ENCODE assay signal across 25 mouse cellular contexts in the genomic region with DNA sequence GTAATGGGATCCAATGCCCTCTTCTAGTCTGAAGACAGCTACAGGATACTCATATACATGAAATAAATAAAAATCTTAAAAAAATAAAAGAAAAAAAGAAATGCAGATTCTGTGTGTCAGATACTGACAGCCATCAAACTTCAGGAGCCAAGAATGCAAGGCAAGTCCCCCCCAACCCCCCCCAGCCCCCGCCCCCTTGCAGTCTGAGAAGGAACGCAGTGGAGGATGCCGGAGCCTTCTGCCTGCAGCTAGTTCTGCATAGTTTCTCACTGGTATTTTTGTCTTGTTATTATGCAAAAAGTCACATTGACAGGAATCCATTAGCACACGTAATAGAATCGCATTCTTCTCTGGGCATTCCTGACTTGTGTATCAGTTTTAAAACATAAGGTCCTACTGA.
DNase-seq lines count a peak whose midpoint lies in the region; ATAC-seq and TF ChIP-seq lines count a peak whose summit lies in the region.
"Had no signal": no experiment of that assay in that cellular context is flagged by ENCODE, and none has a peak within 500 bp of the region (broad histone marks: within the 10 kb centered on the region; RNA-seq: fewer than 3 reads in every experiment).

No protein-coding gene starts in this region.

- no peak overlapping the region for H3K4me3 ChIP-seq in forebrain, postnatal 0 days (ENCODE audit: low read depth, low read length)
- no peak overlapping the region for H3K4me3 ChIP-seq in forebrain, embryonic 12.5 days (replicated peaks)
- H3K4me3 ChIP-seq in lung, embryonic 14.5 days (ENCODE audit: low read depth, low read length): no peak overlapping the region
- H3K4me3 ChIP-seq: embryonic facial prominence, embryonic 12.5 days; embryonic facial prominence, embryonic 15.5 days; forebrain, embryonic 15.5 days; gastrocnemius, adult 2 months; heart, adult 2 months; heart, embryonic 10.5 days; heart, embryonic 13.5 days had no signal

- no peaks in the 10 kb centered on the region for H3K4me1 ChIP-seq in forebrain, postnatal 0 days (ENCODE audit: insufficient read depth)
- peaks cover 11% of the 10 kb centered on the region for H3K4me1 ChIP-seq in forebrain, embryonic 12.5 days
- no peaks in the 10 kb centered on the region for H3K4me1 ChIP-seq in lung, embryonic 14.5 days (ENCODE audit: insufficient read depth)

- no peak overlapping the region for H3K27ac ChIP-seq in forebrain, postnatal 0 days (ENCODE audit: low read depth, low read length)
- H3K27ac ChIP-seq in forebrain, embryonic 12.5 days: no peak overlapping the region
- H3K27ac ChIP-seq in lung, embryonic 14.5 days (ENCODE audit: low read depth): no peak overlapping the region
- H3K27ac ChIP-seq: embryonic facial prominence, embryonic 12.5 days; embryonic facial prominence, embryonic 15.5 days; forebrain, embryonic 15.5 days; gastrocnemius, adult 2 months; heart, adult 2 months; heart, embryonic 10.5 days; heart, embryonic 13.5 days; hindbrain, embryonic 14.5 days; hindbrain, postnatal 0 days had no signal

- H3K36me3 ChIP-seq in forebrain, postnatal 0 days (ENCODE audit: insufficient read depth): no peaks in the 10 kb centered on the region
- H3K36me3 ChIP-seq in forebrain, embryonic 12.5 days (replicated peaks): peaks cover 3% of the 10 kb centered on the region; the same call in 1 of the 2 replicates
- no peaks in the 10 kb centered on the region for H3K36me3 ChIP-seq in lung, embryonic 14.5 days (ENCODE audit: insufficient read depth)
- H3K36me3 ChIP-seq: embryonic facial prominence, embryonic 12.5 days; embryonic facial prominence, embryonic 15.5 days; forebrain, embryonic 15.5 days; heart, embryonic 10.5 days; heart, embryonic 13.5 days had no signal

- no peak for TF ChIP-seq CTCF in forebrain, postnatal 0 days (IDR thresholded peaks at IDR 0.05; ENCODE audit: low read depth)
- TF ChIP-seq CTCF in lung, embryonic 14.5 days (IDR thresholded peaks at IDR 0.05; ENCODE audit: low read depth): no peak

- H3K4me2 ChIP-seq in forebrain, postnatal 0 days (ENCODE audit: low read depth): no peak overlapping the region
- H3K4me2 ChIP-seq in forebrain, embryonic 12.5 days: no peak overlapping the region
- no peak overlapping the region for H3K4me2 ChIP-seq in lung, embryonic 14.5 days
- H3K4me2 ChIP-seq: embryonic facial prominence, embryonic 12.5 days; embryonic facial prominence, embryonic 15.5 days; forebrain, embryonic 15.5 days; heart, embryonic 13.5 days; hindbrain, embryonic 14.5 days had no signal

- WGBS in forebrain, postnatal 0 days: 45% methylated on average over 5 of the region's 5 CpGs
- 61% methylated on average over 5 of the region's 5 CpGs for WGBS in forebrain, embryonic 12.5 days
- WGBS in lung, embryonic 14.5 days: 40% methylated on average over 5 of the region's 5 CpGs

- no peaks in the 10 kb centered on the region for H3K27me3 ChIP-seq in forebrain, postnatal 0 days (ENCODE audit: insufficient read depth, low read length)
- H3K27me3 ChIP-seq in forebrain, embryonic 12.5 days: no peaks in the 10 kb centered on the region
- H3K27me3 ChIP-seq in lung, embryonic 14.5 days (ENCODE audit: insufficient read depth, low read length): no peaks in the 10 kb centered on the region
- H3K27me3 ChIP-seq: embryonic facial prominence, embryonic 12.5 days; embryonic facial prominence, embryonic 15.5 days; forebrain, embryonic 15.5 days; heart, embryonic 13.5 days had no signal

- H3K9ac ChIP-seq in forebrain, postnatal 0 days: no peak overlapping the region
- H3K9ac ChIP-seq in forebrain, embryonic 12.5 days: no peak overlapping the region
- no peak overlapping the region for H3K9ac ChIP-seq in lung, embryonic 14.5 days
- H3K9ac ChIP-seq: embryonic facial prominence, embryonic 12.5 days; embryonic facial prominence, embryonic 15.5 days; forebrain, embryonic 15.5 days; heart, embryonic 13.5 days; hindbrain, embryonic 14.5 days had no signal

- no peaks in the 10 kb centered on the region for H3K9me3 ChIP-seq in forebrain, postnatal 0 days (ENCODE audit: low read length)
- no peaks in the 10 kb centered on the region for H3K9me3 ChIP-seq in forebrain, embryonic 12.5 days
- H3K9me3 ChIP-seq in lung, embryonic 14.5 days (ENCODE audit: low read depth, low read length): no peaks in the 10 kb centered on the region
- H3K9me3 ChIP-seq: embryonic facial prominence, embryonic 12.5 days; embryonic facial prominence, embryonic 15.5 days; forebrain, embryonic 15.5 days; heart, embryonic 10.5 days; heart, embryonic 13.5 days had no signal

- ATAC-seq in forebrain, postnatal 0 days: peak; percentile 29; the same call in 1 of the 2 replicates
- ATAC-seq in forebrain, embryonic 12.5 days (ENCODE audit: low FRiP score): no peak
- no peak for ATAC-seq in lung, embryonic 14.5 days (ENCODE audit: insufficient read depth)
- ATAC-seq: forebrain, embryonic 15.5 days; hindbrain, postnatal 0 days; inflammation-experienced regulatory T-cells, adult 6 months; intestine, embryonic 16.5 days had no signal

- DNase-seq in forebrain, postnatal 0 days: no peak
- DNase-seq in lung, embryonic 14.5 days: peak; percentile 23
- DNase-seq in lung, postnatal 25 days (ENCODE audit: low spot score): no peak
- peak; percentile 32 for DNase-seq in R1 (ENCODE audit: low read depth, low spot score)
- no peak for DNase-seq in natural killer cell, adult 2 months (ENCODE audit: low spot score in 2 of 2)
- DNase-seq: adrenal gland, postnatal 10 days; adrenal gland, postnatal 36 days; cerebellum, adult 18-20 months; cerebellum, adult 9-10 months; cerebellum, postnatal 25 days; gastrocnemius, adult 2 months; gastrocnemius, postnatal 14 days; heart, adult 2 months; heart, postnatal 14 days; heart, postnatal 4 days had no signal

Comparison
In these comparisons a context has a peak if more than half of its experiments do, and no peak if none do; other contexts are left out.
1. DNase-seq: peak in lung, embryonic 14.5 days (single experiment) and R1 (single experiment); none in forebrain, postnatal 0 days (single experiment), lung, postnatal 25 days (single experiment) and natural killer cell, adult 2 months (0 of 2).